22 mouse cellular contexts compared by ENCODE assay signal in the genomic region with DNA sequence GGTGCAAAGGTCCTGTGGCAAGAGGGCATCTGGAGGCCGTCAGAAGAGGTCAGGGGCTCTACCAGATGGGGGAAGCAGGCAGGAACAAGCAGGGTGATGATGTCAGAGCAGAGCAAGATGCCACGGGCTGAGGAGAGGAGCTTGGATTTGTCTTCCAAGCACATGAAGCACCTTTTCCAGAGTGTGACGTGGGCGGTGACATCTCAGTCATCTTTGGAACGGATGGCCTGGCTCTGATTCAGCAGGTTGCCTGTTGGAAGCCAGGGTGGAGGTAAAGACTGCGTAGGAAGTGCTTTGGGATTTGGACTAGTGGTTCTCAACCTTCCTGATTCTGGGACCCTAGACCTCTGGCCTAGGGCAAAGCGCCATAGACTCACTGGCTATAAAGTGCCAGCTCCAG. TPM values are rescaled to one million over a fixed set of nuclear protein-coding genes. Genes with fewer than 3 reads are reported as not detected.
DNase-seq lines count a peak whose midpoint lies in the region; ATAC-seq lines count a peak whose summit lies in the region.
"Had no signal": no experiment of that assay in that cellular context is flagged by ENCODE, and none has a peak within 500 bp of the region (broad histone marks: within the 10 kb centered on the region; RNA-seq: fewer than 3 reads in every experiment).

No protein-coding gene starts in this region.

- peaks cover 25% of the 10 kb centered on the region for H3K4me1 ChIP-seq in forebrain, embryonic 13.5 days
- H3K4me1 ChIP-seq in forebrain, embryonic 14.5 days (ENCODE audit: control insufficient read depth, insufficient read depth, low read length), result peaks cover 7% of the 10 kb centered on the region; the same call in 1 of the 2 replicates

- WGBS in forebrain, embryonic 13.5 days, result 73% methylated on average over 7 of the region's 7 CpGs
- 73% methylated on average over 7 of the region's 7 CpGs for WGBS in forebrain, embryonic 14.5 days

- H3K4me2 ChIP-seq in forebrain, embryonic 13.5 days, result no peak overlapping the region
- no peak overlapping the region for H3K4me2 ChIP-seq in forebrain, embryonic 14.5 days (ENCODE audit: low read length)
- H3K4me2 ChIP-seq: embryonic facial prominence, embryonic 13.5 days; heart, embryonic 11.5 days; hindbrain, embryonic 14.5 days; intestine, embryonic 15.5 days; kidney, embryonic 15.5 days; liver, embryonic 15.5 days had no signal

- no peak overlapping the region for H3K9ac ChIP-seq in forebrain, embryonic 13.5 days
- no peak overlapping the region for H3K9ac ChIP-seq in forebrain, embryonic 14.5 days (ENCODE audit: low read length)
- H3K9ac ChIP-seq: embryonic facial prominence, embryonic 13.5 days; hindbrain, embryonic 14.5 days; intestine, embryonic 15.5 days; kidney, embryonic 15.5 days; liver, embryonic 15.5 days had no signal

- no peak overlapping the region for H3K4me3 ChIP-seq in forebrain, embryonic 13.5 days
- no peak overlapping the region for H3K4me3 ChIP-seq in forebrain, embryonic 14.5 days (ENCODE audit: low read depth, low read length)
- H3K4me3 ChIP-seq: embryonic facial prominence, embryonic 13.5 days; intestine, embryonic 15.5 days; kidney, embryonic 15.5 days; liver, embryonic 15.5 days had no signal

- H3K27me3 ChIP-seq in forebrain, embryonic 13.5 days, result peaks cover 23% of the 10 kb centered on the region
- peaks cover 6% of the 10 kb centered on the region; the same call in 1 of the 2 replicates for H3K27me3 ChIP-seq in forebrain, embryonic 14.5 days (replicated peaks; ENCODE audit: control insufficient read depth, insufficient read depth, low read length)

- intact Hi-C loops in left cerebral cortex, postnatal 4 days (cut with DNase I), result loop anchor here (5.0 kb wide), 1 partner anchor 404 kb away; no protein-coding TSS in a partner anchor

- H3K36me3 ChIP-seq in forebrain, embryonic 13.5 days (ENCODE audit: poor library complexity, severe bottlenecking), result no peaks in the 10 kb centered on the region
- H3K36me3 ChIP-seq in forebrain, embryonic 14.5 days (ENCODE audit: control insufficient read depth, insufficient read depth, low read length), result no peaks in the 10 kb centered on the region
- H3K36me3 ChIP-seq: embryonic facial prominence, embryonic 13.5 days; intestine, embryonic 15.5 days; kidney, embryonic 15.5 days; liver, embryonic 15.5 days had no signal

- H3K27ac ChIP-seq in forebrain, embryonic 13.5 days, result 0 out of 2 replicates have a peak overlapping the region, but pooled peaks have one; percentile 32
- H3K27ac ChIP-seq in forebrain, embryonic 14.5 days (ENCODE audit: low read depth, low read length), result no peak overlapping the region
- H3K27ac ChIP-seq: embryonic facial prominence, embryonic 13.5 days; hindbrain, embryonic 14.5 days; intestine, embryonic 15.5 days; kidney, embryonic 15.5 days; liver, embryonic 15.5 days had no signal

- ATAC-seq in forebrain, embryonic 13.5 days, result no peak
- ATAC-seq in forebrain, embryonic 14.5 days, result no peak
- no peak for ATAC-seq in CD4-positive, CD25-positive, alpha-beta regulatory T cell, adult 4 months
- ATAC-seq: intestine, embryonic 15.5 days; lung, postnatal 0 days had no signal

- DNase-seq in forebrain, embryonic 14.5 days (ENCODE audit: low spot score), result no peak
- DNase-seq in left cerebral cortex, adult 11 months (ENCODE audit: low spot score), result peak; percentile 75
- no peak for DNase-seq in left cerebral cortex, postnatal 4 days
- DNase-seq in left cerebral cortex, adult 9 months (ENCODE audit: low spot score in 2 of 2), result peak; percentile 71 to 87
- DNase-seq in right cerebral cortex, postnatal 36 days (ENCODE audit: low spot score in 2 of 2), result peak; percentile 75 to 82
- DNase-seq in c-Kit-positive CD71-positive TER-119-positive erythroid progenitor cells, embryonic 14.5 days (ENCODE audit: low spot score), result no peak
- DNase-seq: adrenal gland, adult 2 months; cerebellum, adult 11-12 months; cerebellum, postnatal 36 days; gastrocnemius, postnatal 25 days; heart, postnatal 14 days; midbrain, embryonic 14.5 days; thymus, adult 18-20 months had no signal

- no peaks in the 10 kb centered on the region for H3K9me3 ChIP-seq in forebrain, embryonic 13.5 days (replicated peaks)
- no peaks in the 10 kb centered on the region for H3K9me3 ChIP-seq in forebrain, embryonic 14.5 days (replicated peaks; ENCODE audit: control insufficient read depth, low read length)
- H3K9me3 ChIP-seq: embryonic facial prominence, embryonic 13.5 days; intestine, embryonic 15.5 days; kidney, embryonic 15.5 days; liver, embryonic 15.5 days had no signal

RNA-seq across cellular contexts. Expression of a gene that starts 3.0 kb away (rescaled TPM):
- 8.6 and 10.5 TPM in 2 replicates for polyA plus RNA-seq in forebrain, embryonic 13.5 days (2015; fragmentation: Nextera tagmentation; extraction: Ambion mirVana)
- 7.9 and 9.8 TPM in 2 replicates for polyA plus RNA-seq in forebrain, embryonic 14.5 days (2014; fragmentation: Nextera tagmentation; extraction: Ambion mirVana)
- total RNA-seq in left cerebral cortex, postnatal 4 days (2021), result 10 to 100 TPM; 39.5 to 47.2 TPM
- under 1 TPM in 1 of 2 experiments, not detected in 1; 0.75 TPM for polyA plus RNA-seq in CD4-positive, CD25-positive, alpha-beta regulatory T cell, adult 4 months (2017; shearing (Covaris generic))

Comparison
In these comparisons a context has a peak if more than half of its experiments do, and no peak if none do; other contexts are left out.
1. DNase-seq: peak in left cerebral cortex, adult 11 months (single experiment), left cerebral cortex, adult 9 months (2 of 2) and right cerebral cortex, postnatal 36 days (2 of 2); none in forebrain, embryonic 14.5 days (single experiment), left cerebral cortex, postnatal 4 days (single experiment) and c-Kit-positive CD71-positive TER-119-positive erythroid progenitor cells, embryonic 14.5 days (single experiment).